In genomic region chr9:122315501-122315900, GRCm38 (mm10) we compare ENCODE assay signal across 23 mouse cellular contexts. TPM values are rescaled to one million over a fixed set of nuclear protein-coding genes. Genes with fewer than 3 reads are reported as not detected.
A peak's percentile ranks its signal among the peaks of the same experiment; 100 is the strongest.
DNase-seq lines count a peak whose midpoint lies in the region; ATAC-seq lines count a peak whose summit lies in the region.
"Had no signal": no experiment of that assay in that cellular context is flagged by ENCODE, and none has a peak within 500 bp of the region (broad histone marks: within the 10 kb centered on the region; RNA-seq: fewer than 3 reads in every experiment).

No protein-coding gene starts in this region.

- no peak overlapping the region for H3K4me2 ChIP-seq in heart, embryonic 11.5 days
- H3K4me2 ChIP-seq in embryonic facial prominence, embryonic 14.5 days (ENCODE audit: low read depth, low read length) = no peak overlapping the region
- H3K4me2 ChIP-seq: heart, embryonic 13.5 days; hindbrain, embryonic 12.5 days had no signal

- H3K27ac ChIP-seq in heart, embryonic 11.5 days (ENCODE audit: low read depth, low read length) = no peak overlapping the region
- H3K27ac ChIP-seq in embryonic facial prominence, embryonic 14.5 days (replicated peaks; ENCODE audit: low read depth, low read length) = no peak overlapping the region
- H3K27ac ChIP-seq: heart, embryonic 13.5 days; hindbrain, embryonic 12.5 days; hindbrain, postnatal 0 days had no signal

- peak; percentile 15 for DNase-seq in embryo, embryonic 10 days (ENCODE audit: low spot score)
- no peak for DNase-seq in embryo, embryonic 11 days
- DNase-seq in heart, adult 11 months = peak; percentile 49
- DNase-seq in embryonic facial prominence, embryonic 14.5 days (ENCODE audit: low spot score) = peak; percentile 12
- no peak for DNase-seq in layer of hippocampus, adult 18-20 months (ENCODE audit: low spot score in 2 of 2)
- no peak for DNase-seq in urinary bladder, postnatal 25 days (ENCODE audit: low spot score)
- DNase-seq: adrenal gland, adult 8-10 months; adrenal gland, postnatal 36 days; B cell, adult 2 months; cerebellum, adult 11-12 months; cerebellum, adult 9-11 months; cerebellum, postnatal 36 days; gastrocnemius, postnatal 14 days; heart, postnatal 36 days; kidney, adult 11 months; kidney, adult 9 months had no signal

- no peaks in the 10 kb centered on the region for H3K27me3 ChIP-seq in heart, embryonic 11.5 days (ENCODE audit: control insufficient read depth, insufficient read depth, low read length)
- H3K27me3 ChIP-seq in embryonic facial prominence, embryonic 14.5 days (replicated peaks; ENCODE audit: control insufficient read depth, insufficient read depth, low read length) = no peaks in the 10 kb centered on the region
- H3K27me3 ChIP-seq: heart, embryonic 13.5 days; hindbrain, embryonic 12.5 days had no signal

- no peaks in the 10 kb centered on the region for H3K36me3 ChIP-seq in heart, embryonic 11.5 days (ENCODE audit: control insufficient read depth, insufficient read depth, low read length)
- no peaks in the 10 kb centered on the region for H3K36me3 ChIP-seq in embryonic facial prominence, embryonic 14.5 days (ENCODE audit: control insufficient read depth, insufficient read depth, low read length)
- H3K36me3 ChIP-seq: G1E; heart, embryonic 13.5 days; hindbrain, embryonic 12.5 days had no signal

- ATAC-seq in heart, embryonic 11.5 days (replicated peaks; ENCODE audit: insufficient number of reproducible peaks, low FRiP score, low TSS enrichment) = no peak
- ATAC-seq in embryonic facial prominence, embryonic 14.5 days (ENCODE audit: low read depth) = no peak
- ATAC-seq: CD4-positive, CD25-positive, alpha-beta regulatory T cell, adult 4 months; forebrain, embryonic 16.5 days; hindbrain, postnatal 0 days had no signal

- no peak overlapping the region for H3K9ac ChIP-seq in heart, embryonic 11.5 days (ENCODE audit: low read depth, low read length)
- no peak overlapping the region for H3K9ac ChIP-seq in embryonic facial prominence, embryonic 14.5 days (ENCODE audit: low read depth, low read length)
- H3K9ac ChIP-seq: heart, embryonic 13.5 days; hindbrain, embryonic 12.5 days had no signal

- no peaks in the 10 kb centered on the region for H3K4me1 ChIP-seq in heart, embryonic 11.5 days (ENCODE audit: control insufficient read depth, insufficient read depth, low read length)
- no peaks in the 10 kb centered on the region for H3K4me1 ChIP-seq in embryonic facial prominence, embryonic 14.5 days (ENCODE audit: control insufficient read depth, insufficient read depth, low read length)

- no peak overlapping the region for H3K4me3 ChIP-seq in heart, embryonic 11.5 days (ENCODE audit: low read depth, low read length)
- H3K4me3 ChIP-seq in embryonic facial prominence, embryonic 14.5 days (ENCODE audit: low read depth, low read length) = no peak overlapping the region
- H3K4me3 ChIP-seq: heart, embryonic 13.5 days; hindbrain, embryonic 12.5 days had no signal

- H3K9me3 ChIP-seq in heart, embryonic 11.5 days (replicated peaks; ENCODE audit: control insufficient read depth, low read length) = no peaks in the 10 kb centered on the region
- no peaks in the 10 kb centered on the region for H3K9me3 ChIP-seq in embryonic facial prominence, embryonic 14.5 days (ENCODE audit: control insufficient read depth, low read length)
- H3K9me3 ChIP-seq: hindbrain, embryonic 12.5 days had no signal

- WGBS in heart, embryonic 11.5 days (ENCODE audit: insufficient replicate concordance) = 85% methylated on average over 11 of the region's 11 CpGs
- WGBS in embryonic facial prominence, embryonic 14.5 days = 54% methylated on average over 11 of the region's 11 CpGs

RNA-seq across cellular contexts. Expression of gene Ano10, which starts 21.3 kb away (rescaled TPM):
- 34.0 and 40.8 TPM in 2 replicates for polyA plus RNA-seq in heart, embryonic 11.5 days (2014; fragmentation: Nextera tagmentation; extraction: Ambion mirVana)
- 43.3 and 48.6 TPM in 2 replicates for polyA plus RNA-seq in embryonic facial prominence, embryonic 14.5 days (2014; fragmentation: Nextera tagmentation; extraction: Ambion mirVana)
- total RNA-seq in layer of hippocampus, adult 18-20 months (2021) = 10 to 100 TPM; 23.8 to 26.4 TPM

RNA-seq across cellular contexts. Expression of gene Abhd5, which starts 35.9 kb away (rescaled TPM):
- 15.9 and 23.4 TPM in 2 replicates for polyA plus RNA-seq in heart, embryonic 11.5 days (2014; fragmentation: Nextera tagmentation; extraction: Ambion mirVana)
- polyA plus RNA-seq in embryonic facial prominence, embryonic 14.5 days (2014; fragmentation: Nextera tagmentation; extraction: Ambion mirVana) = 34.9 and 37.4 TPM in 2 replicates
- total RNA-seq in layer of hippocampus, adult 18-20 months (2021) = 10 to 100 TPM; 15.6 to 17.2 TPM

Comparison
In these comparisons a context has a peak if more than half of its experiments do, and no peak if none do; other contexts are left out.
1. DNase-seq: peak in embryo, embryonic 10 days (single experiment), heart, adult 11 months (single experiment) and embryonic facial prominence, embryonic 14.5 days (single experiment); none in embryo, embryonic 11 days (single experiment), layer of hippocampus, adult 18-20 months (0 of 2) and urinary bladder, postnatal 25 days (single experiment).